Mouse (Mus musculus) spleen, adult 2 months (tissue): ENCODE measurements around the gene Itgae. TPM values are rescaled to one million over a fixed set of nuclear protein-coding genes. Genes with fewer than 3 reads are reported as not detected.
A peak's percentile ranks its signal among the peaks of the same experiment; 100 is the strongest.

ENCODE experiments used
- DNase-seq, 2 experiments: peaks; one replicate each; pipeline versions ENCODE4 v3.0.0 to v3.0.0-alpha.2; 2012 to 2021; ENCODE audit warnings: low spot score in 2 of 2, low read depth in 1 of 2
- H3K27ac ChIP-seq: fragments of 200-500 bp; 2 replicates; pipeline ENCODE4 v1.5.1; 2012; ENCODE audit warnings: low read length, inconsistent platforms; ENCODE audit not compliant: insufficient read depth
- H3K27me3 ChIP-seq: fragments of 200-500 bp; 2 replicates; pipeline ENCODE4 v1.6.1; 2012; ENCODE audit warnings: mild to moderate bottlenecking, moderate library complexity, low read length, inconsistent platforms; ENCODE audit not compliant: control insufficient read depth, insufficient read depth
- H3K36me3 ChIP-seq: fragments of 200-500 bp; 2 replicates; pipeline ENCODE4 v1.6.1; 2012; ENCODE audit warnings: mild to moderate bottlenecking, low read length, inconsistent platforms; ENCODE audit not compliant: control insufficient read depth, insufficient read depth
- H3K4me1 ChIP-seq: fragments of 200-500 bp; 2 replicates; pipeline ENCODE4 v1.6.1; 2011; ENCODE audit warnings: inconsistent platforms; ENCODE audit not compliant: control insufficient read depth, insufficient read depth, insufficient read length
- H3K4me3 ChIP-seq: fragments of 200-500 bp; 2 replicates; pipeline ENCODE4 v1.5.1; 2011; ENCODE audit warnings: mild to moderate bottlenecking, inconsistent platforms; ENCODE audit not compliant: insufficient read depth, insufficient read length; ENCODE audit errors: extremely low read depth
- CTCF ChIP-seq: fragments of 200-500 bp; IDR thresholded peaks from 2 replicates; pipeline ENCODE4 v1.5.1; 2011; ENCODE audit warnings: mild to moderate bottlenecking, inconsistent platforms; ENCODE audit not compliant: insufficient read depth, insufficient read length, insufficient replicate concordance; ENCODE audit errors: extremely low read depth
- POLR2A ChIP-seq: fragments of 200-500 bp; IDR thresholded peaks from 2 replicates; pipeline ENCODE4 v1.6.1; 2011; ENCODE audit warnings: low read depth, low read length, inconsistent platforms
- WGBS: fragments of 180-500 bp; shearing (Covaris S2); methylation state at CpG from one replicate; pipeline ENCODE4 v1.1.7; 2018; 5-methylcytosine and 5-hydroxymethylcytosine counted together
- polyA plus RNA-seq: library from polyadenylated mRNA; depleted of rRNA; stranded (reverse); fragments of >200 nt; gene quantifications from 2 replicates; pipeline ENCODE4 v1.2.3, GENCODE M21; 2012

Gene Itgae
- polyA plus RNA-seq, 1 experiment = 5.1 TPM

GRCm38 (mm10) chr11:73146026-73146974 lies 55.9 kb downstream of the Itgae start:
- 85% methylated on average over 11 of the region's 11 CpGs for WGBS

DNA sequence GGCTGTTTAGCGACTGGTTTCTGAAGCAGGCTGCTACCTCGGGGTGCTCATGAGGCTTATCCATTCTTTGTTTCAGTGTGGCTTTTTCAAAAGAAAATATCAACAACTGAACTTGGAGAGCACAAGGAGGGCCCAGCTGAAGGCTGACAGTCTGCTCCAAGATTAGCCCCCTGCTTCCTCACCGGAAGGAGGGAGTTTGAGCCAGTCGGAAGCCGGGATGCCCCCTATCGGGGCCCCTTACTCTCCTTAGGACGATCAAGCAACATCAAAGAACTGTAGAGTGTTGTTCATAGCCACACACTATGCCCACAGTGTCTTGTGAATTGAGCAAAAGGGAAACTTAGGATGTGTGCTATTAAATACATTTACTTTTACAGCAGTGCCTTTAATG lies 56.6 kb downstream of the Itgae start:
- Histone ChIP-seq H3K36me3 (no peaks in the 10 kb centered on the region), H3K27ac (no peak overlapping the region), H3K27me3 (no peaks in the 10 kb centered on the region), H3K4me3 (no peak overlapping the region), H3K4me1 (no peaks in the 10 kb centered on the region)
- no peak for DNase-seq
- 77% methylated on average over 7 of the region's 7 CpGs for WGBS
- TF ChIP-seq POLR2A = no peak
- no peak for TF ChIP-seq CTCF

More at GRCm38 (mm10) chr11:73146026-73146974, 55.9 kb downstream of the Itgae start:
- no peaks in the 10 kb centered on the region for H3K36me3 ChIP-seq
- H3K4me1 ChIP-seq = no peaks in the 10 kb centered on the region
- DNase-seq = no peak
- TF ChIP-seq POLR2A (no peak), CTCF (no peak)
- H3K27ac ChIP-seq = no peak overlapping the region
- H3K4me3 ChIP-seq = no peak overlapping the region
- H3K27me3 ChIP-seq = no peaks in the 10 kb centered on the region

- no peak overlapping the region for H3K27ac ChIP-seq
These were observed 57.8 kb downstream of the Itgae start for GRCm38 (mm10) chr11:73148209-73148608.

GRCm38 (mm10) chr11:73155071-73155470 lies 64.7 kb downstream of the Itgae start:
- H3K27me3 ChIP-seq = no peaks in the 10 kb centered on the region; the same call in 1 of the 2 replicates
- TF ChIP-seq POLR2A (no peak), CTCF (no peak)

More at GRCm38 (mm10) chr11:73148209-73148608, 57.8 kb downstream of the Itgae start:
- no peaks in the 10 kb centered on the region for H3K4me1 ChIP-seq
- DNase-seq = no peak
- no peaks in the 10 kb centered on the region for H3K36me3 ChIP-seq
- H3K4me3 ChIP-seq = no peak overlapping the region
- TF ChIP-seq POLR2A = no peak
- TF ChIP-seq CTCF = no peak
- no peaks in the 10 kb centered on the region for H3K27me3 ChIP-seq
- WGBS = 85% methylated on average over 9 of the region's 9 CpGs

DNA sequence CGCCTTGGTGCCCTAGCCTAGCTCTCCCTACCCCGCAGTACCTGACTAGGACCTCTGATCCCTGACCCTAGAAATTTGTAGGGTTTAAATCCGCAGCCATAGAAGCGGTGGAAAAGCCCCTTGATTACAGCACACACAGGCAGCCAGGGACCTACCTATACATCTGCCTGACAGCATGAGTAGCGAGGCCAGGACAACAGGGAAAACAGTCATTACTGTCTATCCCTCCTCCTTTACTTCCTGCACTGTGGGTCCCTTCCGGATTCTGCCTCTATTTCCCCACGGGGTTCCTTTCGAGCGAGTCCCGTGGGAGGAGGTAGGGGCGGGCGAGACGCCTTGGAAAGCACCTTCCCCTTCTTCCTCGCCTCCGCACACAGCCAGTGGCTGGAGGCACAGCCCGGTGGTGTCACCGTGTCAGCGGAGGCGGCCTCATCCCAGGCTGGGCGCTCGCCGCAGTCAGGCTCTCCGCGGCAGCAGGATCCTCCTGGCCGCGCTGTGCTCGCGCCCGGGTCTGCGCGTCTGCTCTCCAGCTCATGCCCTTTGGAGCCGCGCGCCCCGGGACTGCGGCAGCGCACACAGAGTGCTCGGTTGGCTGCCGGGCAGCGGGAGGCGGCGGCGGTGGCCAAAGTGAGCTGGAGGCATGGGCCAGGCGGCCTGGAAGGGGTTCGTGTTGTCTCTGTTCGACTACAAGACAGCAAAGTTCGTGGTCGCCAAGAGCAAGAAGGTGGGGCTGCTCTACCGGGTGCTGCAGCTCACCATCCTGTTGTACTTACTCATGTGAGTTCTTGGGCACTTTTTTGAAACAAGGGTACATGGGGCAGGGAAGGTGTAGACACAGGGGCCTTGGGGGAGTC lies 69.8 kb downstream of the Itgae start, which contains the start of gene P2rx5:
Gene P2rx5, plus strand, starts transcription at position 465 of the 854 bp plus-strand sequence.
- DNase-seq = no peak
- no peaks in the 10 kb centered on the region; the same call in 1 of the 2 replicates for H3K4me1 ChIP-seq
- H3K4me3 ChIP-seq = peak within 1 kb of the TSS; percentile 27; the same call in 1 of the 2 replicates
- H3K27me3 ChIP-seq = peaks cover 5% of the 10 kb centered on the region
- WGBS = 6% methylated on average over 49 of the region's 49 CpGs
- TF ChIP-seq CTCF (no peak), POLR2A (no peak)
- no peaks in the 10 kb centered on the region for H3K36me3 ChIP-seq
- H3K27ac ChIP-seq = no peak within 1 kb of the TSS

More at GRCm38 (mm10) chr11:73155071-73155470, 64.7 kb downstream of the Itgae start:
- Histone ChIP-seq H3K4me3 (no peak overlapping the region), H3K4me1 (no peaks in the 10 kb centered on the region), H3K36me3 (no peaks in the 10 kb centered on the region), H3K27ac (no peak overlapping the region)
- 76% methylated on average over 6 of the region's 6 CpGs for WGBS
- DNase-seq = no peak

DNA sequence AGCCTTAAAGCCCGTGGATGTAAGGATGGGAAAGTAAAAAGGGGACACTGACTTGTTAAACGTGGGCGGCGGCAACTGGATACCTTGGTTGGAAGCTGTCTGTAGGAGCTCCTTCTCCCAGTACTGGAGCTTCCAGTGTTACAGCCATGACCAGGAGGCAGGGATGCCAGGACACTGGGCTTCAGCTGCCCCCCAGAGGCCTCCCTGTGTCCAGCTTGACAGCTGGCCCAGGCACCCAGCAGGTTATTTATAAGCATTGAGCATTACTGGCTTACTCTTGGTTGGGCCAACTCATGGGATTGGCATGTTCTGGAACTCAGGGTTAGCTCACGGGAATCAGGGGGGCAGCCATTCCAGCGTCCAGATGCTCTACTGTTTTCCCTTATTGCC lies 70.4 kb downstream of the Itgae start:
- Histone ChIP-seq H3K4me3 (peak overlapping the region; percentile 27; the same call in 1 of the 2 replicates), H3K27me3 (peaks cover 5% of the 10 kb centered on the region), H3K36me3 (no peaks in the 10 kb centered on the region), H3K27ac (no peak overlapping the region), H3K4me1 (no peaks in the 10 kb centered on the region; the same call in 1 of the 2 replicates)
- WGBS = 48% methylated on average over 6 of the region's 6 CpGs
- DNase-seq = no peak
- no peak for TF ChIP-seq CTCF
- no peak for TF ChIP-seq POLR2A
